Mouse (Mus musculus): ENCODE measurements around the gene Tigd3. TPM values are rescaled to one million over a fixed set of nuclear protein-coding genes. Genes with fewer than 3 reads are reported as not detected.
A peak's percentile ranks its signal among the peaks of the same experiment; 100 is the strongest.

Gene Tigd3
- total and polyA plus RNA-seq, 3 experiments = 2.1 to 2.2 TPM; not detected in 1

DNA sequence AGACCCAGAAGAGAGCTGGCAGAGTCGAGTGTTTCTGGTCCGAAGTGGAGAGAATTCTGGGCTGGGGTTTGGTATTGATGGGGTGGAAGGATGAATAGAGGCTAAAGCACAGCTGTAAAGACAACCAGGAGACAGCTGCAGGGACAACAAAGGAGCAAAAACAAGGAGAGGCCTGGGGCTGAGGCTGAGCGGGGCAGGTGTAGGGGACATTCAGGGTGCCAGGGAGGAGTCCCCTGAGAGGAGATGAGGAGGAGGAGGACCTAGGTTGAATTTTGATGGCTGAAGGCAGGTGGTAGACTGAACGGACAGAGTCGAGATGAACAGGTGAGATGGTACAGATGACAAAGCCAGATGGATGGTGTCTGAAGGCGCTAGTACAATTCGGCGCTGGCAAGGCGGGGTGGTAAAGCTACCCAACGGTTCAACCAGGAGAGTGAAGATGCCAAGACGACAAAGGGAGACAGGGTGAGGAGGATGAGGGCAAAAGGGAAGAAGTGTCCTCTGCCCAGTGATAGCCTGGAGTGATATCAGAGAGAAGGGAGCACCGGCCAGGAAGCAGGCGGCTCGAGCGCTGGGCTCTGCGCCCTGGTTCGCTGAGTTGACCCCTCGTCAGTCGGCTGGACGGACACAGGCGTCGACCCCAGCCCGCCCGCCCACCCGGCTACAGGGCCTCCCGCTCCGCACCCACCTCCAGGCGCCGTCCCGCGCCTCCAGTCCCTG lies 507 bp downstream of the Tigd3 start:
- Histone ChIP-seq H3K4me3 (ENCODE audit: control insufficient read depth in 1 of 2, insufficient read depth in 1 of 2, low read depth in 2 of 2, low read length in 2 of 2) (peak overlapping the region; percentile 50 to 60; a peak in 3 of 4 replicates), H3K79me2 (ENCODE audit: control insufficient read depth, insufficient read depth, low read length, poor library complexity) (no peaks in the 10 kb centered on the region; the same call in 1 of the 2 replicates), H3K27ac (ENCODE audit: control insufficient read depth, low read depth, low read length) (no peak overlapping the region), H3K9ac (ENCODE audit: control insufficient read depth, low read depth, low read length, poor library complexity, severe bottlenecking) (peak overlapping the region; percentile 68), H3K27me3 (ENCODE audit: control insufficient read depth in 1 of 2, insufficient read depth in 2 of 2, low read length in 2 of 2) (no peaks in the 10 kb centered on the region), H3K9me3 (replicated peaks; ENCODE audit: insufficient read depth, low read length) (no peaks in the 10 kb centered on the region), H3K4me1 (ENCODE audit: control insufficient read depth in 1 of 2, insufficient read depth in 2 of 2, low read length in 2 of 2) (peaks cover 0 to 6% of the 10 kb centered on the region in 2 experiments; a peak in 2 of 4 replicates), H3K36me3 (ENCODE audit: control insufficient read depth in 1 of 2, insufficient read depth in 2 of 2, low read length in 2 of 2) (peaks cover 6% of the 10 kb centered on the region in 2 experiments)
- peak; percentile 34 for DNase-seq (ENCODE audit: low read depth, low spot score)
- TF ChIP-seq ZNF384 (IDR thresholded peaks at IDR 0.05; ENCODE audit: low read depth, low read length) (no peak), POLR2A (IDR thresholded peaks at IDR 0.05; ENCODE audit: control insufficient read depth in 1 of 2, insufficient read depth in 1 of 2, low read depth in 1 of 2, low read length in 2 of 2, poor library complexity in 1 of 2) (0 out of 4 replicates have a peak, but pooled peaks of 1 of the 2 experiments have one; percentile 4)

DNA sequence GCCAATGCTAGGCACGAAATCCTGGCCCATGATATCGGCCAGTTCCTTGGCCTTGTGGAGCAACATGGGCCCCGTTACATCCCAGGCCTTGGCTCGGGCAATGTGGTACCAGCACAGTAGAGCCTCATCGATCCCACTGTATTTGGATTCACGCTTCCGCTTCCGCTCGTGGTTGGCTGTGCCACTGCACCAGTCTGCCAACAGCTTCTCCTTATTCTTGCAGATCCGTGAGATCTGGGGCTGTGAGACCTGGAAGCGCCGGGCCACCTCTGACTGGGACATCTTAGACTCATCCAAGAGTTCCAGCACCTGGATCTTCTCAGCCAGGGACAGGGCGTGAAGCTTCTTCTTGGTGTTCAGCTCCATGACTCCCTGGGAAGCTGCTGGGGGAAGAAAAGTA lies 1.2 kb downstream of the Tigd3 start:
- no peak for TF ChIP-seq SIN3A (IDR thresholded peaks at IDR 0.05; ENCODE audit: low read length)
- TF ChIP-seq POLR2A (IDR thresholded peaks at IDR 0.05; ENCODE audit: control insufficient read depth in 1 of 2, insufficient read depth in 1 of 2, low read depth in 1 of 2, low read length in 2 of 2, poor library complexity in 1 of 2) = no peak
- TF ChIP-seq NRF1 (IDR thresholded peaks at IDR 0.05; ENCODE audit: insufficient read depth, low read depth, low read length, poor library complexity, severe bottlenecking) = no peak
- TF ChIP-seq POLR2AphosphoS2 (IDR thresholded peaks at IDR 0.05; ENCODE audit: low read length) = no peak
- TF ChIP-seq NELFE (IDR thresholded peaks at IDR 0.05; ENCODE audit: low read depth, low read length) = no peak
- TF ChIP-seq GATA1 (IDR thresholded peaks at IDR 0.05; ENCODE audit: low read depth, low read length) = no peak
- no peak for TF ChIP-seq TCF12 (IDR thresholded peaks at IDR 0.05; ENCODE audit: low read depth, low read length)
- no peak for TF ChIP-seq MYB (IDR thresholded peaks at IDR 0.05; ENCODE audit: low read depth, low read length)
- no peak for TF ChIP-seq USF1 (IDR thresholded peaks at IDR 0.05; ENCODE audit: low read depth, low read length)
- no peak for TF ChIP-seq MYC (IDR thresholded peaks at IDR 0.05; ENCODE audit: low read depth, low read length)
- no peak for TF ChIP-seq KAT2A (conservative IDR thresholded peaks at IDR 0.05; ENCODE audit: low read depth, low read length)
- Histone ChIP-seq H3K79me2 (ENCODE audit: control insufficient read depth, insufficient read depth, low read length, poor library complexity) (no peaks in the 10 kb centered on the region; the same call in 1 of the 2 replicates), H3K4me3 (ENCODE audit: control insufficient read depth in 1 of 2, insufficient read depth in 1 of 2, low read depth in 2 of 2, low read length in 2 of 2) (no peak overlapping the region), H3K36me3 (ENCODE audit: control insufficient read depth in 1 of 2, insufficient read depth in 2 of 2, low read length in 2 of 2) (peaks cover 6% of the 10 kb centered on the region in 2 experiments), H3K9me3 (replicated peaks; ENCODE audit: insufficient read depth, low read length) (no peaks in the 10 kb centered on the region), H3K4me1 (ENCODE audit: control insufficient read depth in 1 of 2, insufficient read depth in 2 of 2, low read length in 2 of 2) (peaks cover 0 to 6% of the 10 kb centered on the region in 2 experiments; a peak in 2 of 4 replicates), H3K27ac (ENCODE audit: control insufficient read depth, low read depth, low read length) (no peak overlapping the region), H3K27me3 (ENCODE audit: control insufficient read depth in 1 of 2, insufficient read depth in 2 of 2, low read length in 2 of 2) (no peaks in the 10 kb centered on the region), H3K9ac (ENCODE audit: control insufficient read depth, low read depth, low read length, poor library complexity, severe bottlenecking) (no peak overlapping the region)
- DNase-seq (ENCODE audit: low read depth, low spot score) = no peak

GRCm38 (mm10) chr19:5892262-5892661 lies 1.7 kb downstream of the Tigd3 start:
- DNase-seq (ENCODE audit: low read depth, low spot score) = no peak
- Histone ChIP-seq H3K79me2 (ENCODE audit: control insufficient read depth, insufficient read depth, low read length, poor library complexity) (no peaks in the 10 kb centered on the region; the same call in 1 of the 2 replicates), H3K36me3 (ENCODE audit: control insufficient read depth in 1 of 2, insufficient read depth in 2 of 2, low read length in 2 of 2) (peaks cover 6% of the 10 kb centered on the region in 2 experiments), H3K9me3 (replicated peaks; ENCODE audit: insufficient read depth, low read length) (no peaks in the 10 kb centered on the region), H3K27ac (ENCODE audit: control insufficient read depth, low read depth, low read length) (no peak overlapping the region), H3K4me3 (ENCODE audit: control insufficient read depth in 1 of 2, insufficient read depth in 1 of 2, low read depth in 2 of 2, low read length in 2 of 2) (no peak overlapping the region), H3K9ac (ENCODE audit: control insufficient read depth, low read depth, low read length, poor library complexity, severe bottlenecking) (no peak overlapping the region), H3K27me3 (ENCODE audit: control insufficient read depth in 1 of 2, insufficient read depth in 2 of 2, low read length in 2 of 2) (no peaks in the 10 kb centered on the region), H3K4me1 (ENCODE audit: control insufficient read depth in 1 of 2, insufficient read depth in 2 of 2, low read length in 2 of 2) (peaks cover 0 to 6% of the 10 kb centered on the region in 2 experiments; a peak in 2 of 4 replicates)
- TF ChIP-seq USF1 (IDR thresholded peaks at IDR 0.05; ENCODE audit: low read depth, low read length) (no peak), ZMIZ1 (IDR thresholded peaks at IDR 0.05; ENCODE audit: low read depth, low read length) (no peak), MAFK (IDR thresholded peaks at IDR 0.05; ENCODE audit: borderline replicate concordance, low read depth, low read length) (no peak), USF2 (IDR thresholded peaks at IDR 0.05; ENCODE audit: borderline replicate concordance in 1 of 2, insufficient read depth in 1 of 2, low read depth in 1 of 2, low read length in 2 of 2) (no peak), TBP (IDR thresholded peaks at IDR 0.05; ENCODE audit: low read depth, low read length) (no peak), TCF12 (IDR thresholded peaks at IDR 0.05; ENCODE audit: low read depth, low read length) (no peak), E2F4 (IDR thresholded peaks at IDR 0.05; ENCODE audit: borderline replicate concordance, low read depth, low read length) (no peak), POLR2AphosphoS5 (IDR thresholded peaks at IDR 0.05; ENCODE audit: borderline replicate concordance, low read depth, low read length) (no peak), SMC3 (IDR thresholded peaks at IDR 0.05; ENCODE audit: low read depth, low read length) (no peak), ZKSCAN1 (IDR thresholded peaks at IDR 0.05; ENCODE audit: low read depth, low read length) (no peak), ZNF384 (IDR thresholded peaks at IDR 0.05; ENCODE audit: low read depth, low read length) (no peak), MYC (IDR thresholded peaks at IDR 0.05; ENCODE audit: low read depth, low read length) (no peak)

Measured in MEL (cell line).